Mouse (Mus musculus): ENCODE measurements around the gene Gm21983. TPM values are rescaled to one million over a fixed set of nuclear protein-coding genes. Genes with fewer than 3 reads are reported as not detected.

Gm21983 gene
- polyA plus RNA-seq, 1 experiment: not detected

DNA sequence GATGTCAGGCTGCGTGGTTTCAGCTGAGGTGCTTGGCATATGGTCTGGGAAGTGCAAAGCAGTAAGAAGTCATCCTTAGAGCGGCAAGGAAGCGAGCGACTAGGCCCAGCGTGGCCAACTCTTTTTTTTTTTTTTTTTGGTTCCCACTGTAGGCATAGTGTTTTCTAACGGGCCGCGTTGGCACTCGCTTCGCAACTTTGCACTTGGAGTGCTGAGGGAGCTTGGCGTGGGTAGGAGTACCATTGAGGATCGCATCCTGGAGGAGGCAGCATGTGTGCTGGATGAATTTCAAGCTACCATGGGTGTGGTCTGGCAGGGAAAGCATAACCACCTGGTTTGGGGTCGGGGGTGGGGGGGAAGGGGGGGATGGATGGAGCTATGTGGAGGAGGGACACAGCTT lies 24.9 kb downstream of the Gm21983 start:
- Histone ChIP-seq H3K4me1 (ENCODE audit: control insufficient read depth, insufficient read depth, low read length) (peaks cover 10% of the 10 kb centered on the region), H3K27me3 (ENCODE audit: control insufficient read depth, insufficient read depth, low read length) (no peaks in the 10 kb centered on the region), H3K27ac (ENCODE audit: insufficient read depth, low read length) (no peak overlapping the region), H3K4me3 (replicated peaks; ENCODE audit: insufficient read depth, low read depth, low read length) (no peak overlapping the region)
- TF ChIP-seq POLR2A (IDR thresholded peaks at IDR 0.05; ENCODE audit: borderline replicate concordance, insufficient read depth, low read length): no peak
- no peak for TF ChIP-seq CTCF (IDR thresholded peaks at IDR 0.05; ENCODE audit: borderline replicate concordance, insufficient read depth, low read depth, low read length)
- WGBS: 8% methylated on average over 13 of the region's 13 CpGs
- DNase-seq: no peak

DNA sequence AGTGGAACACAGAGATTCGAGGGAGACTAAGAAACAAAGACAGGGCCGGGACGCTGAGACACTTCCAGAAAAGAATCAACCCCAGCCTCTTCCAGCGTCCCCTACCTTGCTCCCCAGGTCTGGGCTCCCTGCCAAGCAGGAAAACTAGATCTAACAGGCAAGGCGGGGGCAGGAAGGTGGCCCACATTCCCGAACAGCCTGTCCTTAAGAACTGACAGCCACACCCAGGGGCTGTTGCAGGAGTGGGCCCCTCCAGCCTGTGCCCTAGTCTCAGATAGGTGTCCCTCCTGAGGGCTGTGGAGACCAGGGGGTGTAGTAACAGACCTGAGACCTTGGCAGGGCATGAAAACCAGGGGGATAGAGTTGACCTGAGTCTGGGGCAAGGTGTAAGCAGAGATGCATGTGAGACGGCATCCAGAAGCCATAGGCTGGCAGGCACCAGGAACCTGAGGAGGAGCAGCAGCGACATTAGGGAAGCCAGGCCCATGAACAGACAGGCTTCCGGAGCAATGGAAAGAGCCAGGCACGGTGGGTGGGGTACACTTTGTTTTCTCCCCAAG lies 27.6 kb downstream of the Gm21983 start, which contains the start of gene Cyp2t4:
TSS of gene Cyp2t4 (plus strand) at position 510 of the 560 bp plus-strand sequence.
- WGBS: 36% methylated on average over 10 of the region's 10 CpGs
- Histone ChIP-seq H3K4me3 (replicated peaks; ENCODE audit: insufficient read depth, low read depth, low read length) (no peak within 1 kb of the TSS), H3K27ac (ENCODE audit: insufficient read depth, low read length) (no peak within 1 kb of the TSS), H3K4me1 (ENCODE audit: control insufficient read depth, insufficient read depth, low read length) (no peaks in the 10 kb centered on the region), H3K27me3 (ENCODE audit: control insufficient read depth, insufficient read depth, low read length) (no peaks in the 10 kb centered on the region)
- TF ChIP-seq POLR2A (IDR thresholded peaks at IDR 0.05; ENCODE audit: borderline replicate concordance, insufficient read depth, low read length) (no peak), CTCF (IDR thresholded peaks at IDR 0.05; ENCODE audit: borderline replicate concordance, insufficient read depth, low read depth, low read length) (no peak)
- DNase-seq: peak in 1 of 2 experiments; percentile 47

DNA sequence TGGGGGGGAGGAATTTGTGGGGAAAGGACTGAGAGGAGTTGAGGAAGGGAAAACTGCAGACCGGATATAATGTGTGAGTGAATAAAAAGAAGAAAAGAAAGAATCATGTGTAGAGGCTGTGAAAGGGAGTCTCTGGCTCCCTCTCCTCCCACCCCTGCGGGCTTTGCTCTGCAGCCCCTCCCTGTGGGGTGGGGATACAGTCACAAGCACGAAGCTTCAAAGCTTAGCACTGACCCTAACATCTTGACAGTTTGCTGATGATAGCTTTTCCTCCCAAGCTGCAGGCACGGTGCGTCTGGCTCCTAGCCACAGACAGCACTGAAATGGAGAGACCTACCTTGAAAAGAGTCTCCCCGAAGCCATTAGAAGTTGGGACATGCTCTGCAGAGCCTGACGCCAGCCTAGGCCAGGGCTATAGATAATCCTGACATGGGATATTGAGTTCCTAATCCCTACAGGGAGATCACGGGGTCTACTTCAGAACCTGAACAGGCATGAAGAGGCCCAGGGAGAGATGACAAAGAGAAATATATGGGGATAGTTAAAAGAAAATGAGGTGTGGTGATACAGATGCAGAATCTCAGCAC lies 44.4 kb downstream of the Gm21983 start:
- TF ChIP-seq CTCF (IDR thresholded peaks at IDR 0.05; ENCODE audit: borderline replicate concordance, insufficient read depth, low read depth, low read length): no peak
- TF ChIP-seq POLR2A (IDR thresholded peaks at IDR 0.05; ENCODE audit: borderline replicate concordance, insufficient read depth, low read length): no peak
- DNase-seq: no peak
- WGBS: 54% methylated on average over 8 of the region's 8 CpGs
- Histone ChIP-seq H3K27ac (ENCODE audit: insufficient read depth, low read length) (no peak overlapping the region), H3K27me3 (ENCODE audit: control insufficient read depth, insufficient read depth, low read length) (no peaks in the 10 kb centered on the region), H3K4me3 (replicated peaks; ENCODE audit: insufficient read depth, low read depth, low read length) (no peak overlapping the region), H3K4me1 (ENCODE audit: control insufficient read depth, insufficient read depth, low read length) (no peaks in the 10 kb centered on the region)

DNA sequence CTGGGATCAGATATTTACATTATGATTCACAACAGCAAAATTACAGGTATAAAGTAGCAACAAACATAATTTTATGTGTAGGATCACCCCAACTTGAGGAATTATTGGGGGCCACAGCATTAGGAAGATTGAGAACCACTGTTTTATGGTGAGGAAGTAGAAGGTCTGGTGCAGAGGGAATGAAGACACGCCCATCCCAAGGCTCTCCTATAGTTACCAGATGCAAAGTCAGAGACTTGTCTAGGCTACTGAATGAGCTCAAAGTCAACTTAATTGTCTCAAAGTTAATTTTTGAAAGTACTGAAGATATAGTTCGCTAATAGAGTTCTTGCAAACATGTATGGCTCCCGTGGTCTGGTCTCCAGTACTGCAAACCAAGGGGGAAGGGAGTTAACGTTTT lies 47.1 kb downstream of the Gm21983 start:
- DNase-seq: no peak
- Histone ChIP-seq H3K27ac (ENCODE audit: insufficient read depth, low read length) (no peak overlapping the region), H3K4me1 (ENCODE audit: control insufficient read depth, insufficient read depth, low read length) (no peaks in the 10 kb centered on the region), H3K27me3 (ENCODE audit: control insufficient read depth, insufficient read depth, low read length) (no peaks in the 10 kb centered on the region), H3K4me3 (replicated peaks; ENCODE audit: insufficient read depth, low read depth, low read length) (no peak overlapping the region)
- 86% methylated on average over 4 of the region's 4 CpGs for WGBS
- TF ChIP-seq POLR2A (IDR thresholded peaks at IDR 0.05; ENCODE audit: borderline replicate concordance, insufficient read depth, low read length): no peak
- no peak for TF ChIP-seq CTCF (IDR thresholded peaks at IDR 0.05; ENCODE audit: borderline replicate concordance, insufficient read depth, low read depth, low read length)

DNA sequence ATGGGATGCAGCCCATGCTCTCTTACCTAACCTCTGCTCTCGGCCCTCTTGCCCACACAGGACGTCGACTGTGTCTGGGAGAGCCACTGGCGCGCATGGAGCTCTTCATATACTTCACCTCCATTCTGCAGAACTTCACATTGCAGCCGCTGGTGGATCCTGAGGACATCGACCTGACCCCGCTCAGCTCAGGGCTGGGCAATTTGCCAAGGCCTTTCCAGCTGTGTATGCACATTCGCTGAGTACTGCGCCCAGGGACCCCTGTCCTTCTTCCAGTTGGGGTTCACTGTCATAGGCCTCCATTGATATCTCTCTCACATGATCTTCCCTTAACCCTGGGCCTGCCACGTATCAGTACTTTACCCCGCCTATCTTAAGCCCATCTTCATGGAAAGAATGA lies 47.7 kb downstream of the Gm21983 start:
- Histone ChIP-seq H3K4me1 (ENCODE audit: control insufficient read depth, insufficient read depth, low read length) (no peaks in the 10 kb centered on the region), H3K27me3 (ENCODE audit: control insufficient read depth, insufficient read depth, low read length) (no peaks in the 10 kb centered on the region), H3K4me3 (replicated peaks; ENCODE audit: insufficient read depth, low read depth, low read length) (no peak overlapping the region), H3K27ac (ENCODE audit: insufficient read depth, low read length) (no peak overlapping the region)
- TF ChIP-seq POLR2A (IDR thresholded peaks at IDR 0.05; ENCODE audit: borderline replicate concordance, insufficient read depth, low read length) (no peak), CTCF (IDR thresholded peaks at IDR 0.05; ENCODE audit: borderline replicate concordance, insufficient read depth, low read depth, low read length) (no peak)
- WGBS: 58% methylated on average over 12 of the region's 12 CpGs
- peak in 1 of 2 experiments; percentile 13 for DNase-seq

DNA sequence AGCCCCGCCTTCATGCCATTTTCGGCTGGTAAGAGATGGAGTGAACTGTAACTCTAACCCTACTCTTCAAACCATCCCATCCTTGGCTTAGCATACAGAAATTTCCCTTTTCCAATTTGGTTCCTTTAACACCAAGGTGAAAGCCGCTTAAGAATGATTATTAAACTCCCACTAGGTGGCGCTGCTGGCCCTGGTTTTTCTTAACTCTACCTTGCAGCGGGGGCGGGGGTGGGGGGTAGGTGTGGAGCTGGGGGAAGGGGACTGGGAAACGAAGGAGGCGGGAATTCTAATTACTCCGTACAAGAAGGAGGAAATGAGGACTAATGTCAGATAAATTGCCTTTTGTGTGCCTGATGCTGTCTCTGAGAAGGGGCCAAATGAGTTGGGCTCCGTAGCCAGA lies 48.3 kb downstream of the Gm21983 start:
- 11% methylated on average over 10 of the region's 10 CpGs for WGBS
- no peaks in the 10 kb centered on the region for H3K27me3 ChIP-seq (ENCODE audit: control insufficient read depth, insufficient read depth, low read length)
- H3K4me3 ChIP-seq (replicated peaks; ENCODE audit: insufficient read depth, low read depth, low read length): no peak overlapping the region
- DNase-seq: peak; percentile 43 to 56
- H3K4me1 ChIP-seq (ENCODE audit: control insufficient read depth, insufficient read depth, low read length): no peaks in the 10 kb centered on the region
- H3K27ac ChIP-seq (ENCODE audit: insufficient read depth, low read length): no peak overlapping the region
- no peak for TF ChIP-seq POLR2A (IDR thresholded peaks at IDR 0.05; ENCODE audit: borderline replicate concordance, insufficient read depth, low read length)
- no peak; the same call in 1 of the 2 replicates for TF ChIP-seq CTCF (IDR thresholded peaks at IDR 0.05; ENCODE audit: borderline replicate concordance, insufficient read depth, low read depth, low read length)

DNA sequence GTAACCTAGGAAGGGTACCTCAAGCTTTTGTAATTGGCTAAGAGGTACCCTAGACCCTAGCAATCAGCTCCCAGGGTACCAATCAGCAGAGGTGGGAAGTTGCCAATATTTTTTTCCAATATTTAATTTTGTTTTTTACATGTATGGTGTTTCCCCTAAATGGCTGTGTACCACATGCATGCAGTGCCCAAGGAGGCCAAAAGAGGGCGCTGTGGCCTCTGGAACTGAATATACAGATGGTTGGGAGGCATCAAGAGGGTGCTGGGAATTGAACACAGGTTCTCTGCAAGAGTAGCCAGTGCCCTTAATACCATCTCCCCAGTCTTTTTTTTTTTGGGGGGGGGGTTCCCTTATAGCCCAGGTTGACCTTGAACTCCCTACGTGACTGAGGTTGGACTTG lies 49.5 kb downstream of the Gm21983 start:
- Histone ChIP-seq H3K4me3 (replicated peaks; ENCODE audit: insufficient read depth, low read depth, low read length) (no peak overlapping the region), H3K27me3 (ENCODE audit: control insufficient read depth, insufficient read depth, low read length) (no peaks in the 10 kb centered on the region), H3K27ac (ENCODE audit: insufficient read depth, low read length) (no peak overlapping the region), H3K4me1 (ENCODE audit: control insufficient read depth, insufficient read depth, low read length) (no peaks in the 10 kb centered on the region)
- TF ChIP-seq CTCF (IDR thresholded peaks at IDR 0.05; ENCODE audit: borderline replicate concordance, insufficient read depth, low read depth, low read length): no peak
- no peak for TF ChIP-seq POLR2A (IDR thresholded peaks at IDR 0.05; ENCODE audit: borderline replicate concordance, insufficient read depth, low read length)
- 63% methylated on average over 2 of the region's 2 CpGs for WGBS
- DNase-seq: no peak

Data from cerebellum, adult 2 months (tissue).